ENCODE assay signal across 8 mouse cellular contexts in the genomic region with DNA sequence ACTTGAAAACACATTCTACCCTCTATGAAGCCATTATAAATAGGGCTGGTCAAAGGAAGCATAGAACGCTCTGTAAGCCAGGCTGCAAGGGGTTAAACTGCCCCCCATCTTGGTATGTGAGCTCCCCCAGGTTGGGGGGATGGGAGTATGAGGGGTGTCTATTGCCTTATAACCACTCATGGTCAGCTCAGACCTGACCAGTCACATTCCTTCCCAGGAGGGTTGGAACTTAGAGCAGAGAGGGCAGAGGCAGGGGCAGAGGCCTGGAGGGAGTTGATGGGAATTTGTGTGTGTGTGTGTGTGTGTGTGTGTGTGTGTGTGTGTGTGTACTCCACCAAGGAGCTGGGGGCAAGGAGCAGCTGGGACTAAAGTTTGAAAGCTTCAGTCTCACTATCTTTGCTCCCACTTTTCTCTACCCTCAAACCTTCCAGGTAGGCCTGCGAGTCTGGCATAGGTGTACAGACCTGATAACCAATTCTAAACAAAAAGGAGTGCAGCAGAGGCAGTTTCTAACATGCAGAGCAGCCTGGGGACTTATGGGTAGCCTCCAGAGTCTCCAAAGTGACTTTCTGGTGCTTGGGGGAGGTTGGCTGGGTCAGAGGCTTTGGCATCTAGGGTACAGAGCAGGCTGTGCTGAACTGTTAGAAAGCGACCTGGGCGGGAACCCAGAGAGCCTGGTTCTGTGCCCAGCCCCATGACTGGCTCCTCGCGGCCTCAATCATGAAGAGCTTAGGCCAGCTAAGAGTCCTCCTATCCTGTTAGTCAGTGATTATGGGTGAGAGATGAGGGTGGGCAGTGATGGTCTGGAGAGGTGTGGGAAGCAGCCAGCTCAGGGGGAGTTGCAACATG. TPM values are rescaled to one million over a fixed set of nuclear protein-coding genes. Genes with fewer than 3 reads are reported as not detected.
DNase-seq lines count a peak whose midpoint lies in the region; ATAC-seq and TF ChIP-seq lines count a peak whose summit lies in the region.

No protein-coding gene starts in this region.

- peak; percentile 74 to 75 for DNase-seq in cerebellum, adult 2 months
- DNase-seq in gastrocnemius, postnatal 10 days, result peak; percentile 79
- DNase-seq in lung, postnatal 14 days, result peak; percentile 52
- no peak for DNase-seq in frontal cortex, postnatal 36 days (ENCODE audit: low spot score in 2 of 2)
- no peak for DNase-seq in spleen, adult 12 weeks (ENCODE audit: low spot score)
- DNase-seq in thymus, adult 2 months, result no peak

- peak overlapping the region; percentile 92 for H3K4me3 ChIP-seq in E14TG2a.4 (replicated peaks; ENCODE audit: low read length)
- H3K4me3 ChIP-seq in cerebellum, adult 2 months (replicated peaks; ENCODE audit: insufficient read depth, low read depth, low read length), result no peak overlapping the region
- H3K4me3 ChIP-seq in hindbrain, embryonic 16.5 days (ENCODE audit: low read length), result no peak overlapping the region
- no peak overlapping the region for H3K4me3 ChIP-seq in thymus, adult 2 months (ENCODE audit: control insufficient read depth, insufficient read depth, low read length)

- TF ChIP-seq CTCF in E14TG2a.4 (conservative IDR thresholded peaks at IDR 0.05; ENCODE audit: low read length), result no peak
- no peak for TF ChIP-seq CTCF in cerebellum, adult 2 months (IDR thresholded peaks at IDR 0.05; ENCODE audit: borderline replicate concordance, insufficient read depth, low read depth, low read length)
- no peak for TF ChIP-seq CTCF in thymus, adult 2 months (IDR thresholded peaks at IDR 0.05; ENCODE audit: borderline replicate concordance, control insufficient read depth, extremely low read depth, insufficient read depth, low read length, poor library complexity)

- H3K9me3 ChIP-seq in E14TG2a.4 (ENCODE audit: low read length), result no peaks in the 10 kb centered on the region
- no peaks in the 10 kb centered on the region for H3K9me3 ChIP-seq in hindbrain, embryonic 16.5 days (ENCODE audit: control insufficient read depth, low read length)

- no peak for ATAC-seq in hindbrain, embryonic 16.5 days

- H3K9ac ChIP-seq in hindbrain, embryonic 16.5 days (ENCODE audit: low read depth, low read length), result peak overlapping the region; percentile 25; the same call in 1 of the 2 replicates

- peaks cover 84% of the 10 kb centered on the region for H3K4me1 ChIP-seq in E14TG2a.4 (replicated peaks; ENCODE audit: low read depth, low read length)
- H3K4me1 ChIP-seq in cerebellum, adult 2 months (ENCODE audit: control insufficient read depth, insufficient read depth, low read length), result peaks cover 77% of the 10 kb centered on the region
- peaks cover 96% of the 10 kb centered on the region for H3K4me1 ChIP-seq in hindbrain, embryonic 16.5 days (ENCODE audit: control insufficient read depth, insufficient read depth, low read depth, low read length)
- peaks cover 15% of the 10 kb centered on the region for H3K4me1 ChIP-seq in thymus, adult 2 months (replicated peaks; ENCODE audit: control insufficient read depth, insufficient read depth, low read length)

- no peak overlapping the region for H3K27ac ChIP-seq in cerebellum, adult 2 months (ENCODE audit: insufficient read depth, low read length)
- H3K27ac ChIP-seq in hindbrain, embryonic 16.5 days (ENCODE audit: low read depth, low read length), result peak overlapping the region; percentile 90
- H3K27ac ChIP-seq in thymus, adult 2 months (ENCODE audit: control insufficient read depth, insufficient read depth, low read length), result no peak overlapping the region

- 21% methylated on average over 6 of the region's 6 CpGs for WGBS in cerebellum, adult 2 months
- 40% methylated on average over 6 of the region's 6 CpGs for WGBS in hindbrain, embryonic 16.5 days
- 96% methylated on average over 6 of the region's 6 CpGs for WGBS in thymus, adult 2 months

- peaks cover 77% of the 10 kb centered on the region for H3K36me3 ChIP-seq in E14TG2a.4 (ENCODE audit: insufficient read depth, low read length)
- no peaks in the 10 kb centered on the region for H3K36me3 ChIP-seq in hindbrain, embryonic 16.5 days (ENCODE audit: control insufficient read depth, insufficient read depth, low read length)
- H3K36me3 ChIP-seq in thymus, adult 2 months (ENCODE audit: control insufficient read depth, insufficient read depth, low read length), result no peaks in the 10 kb centered on the region

- no peak for TF ChIP-seq POLR2A in cerebellum, adult 2 months (IDR thresholded peaks at IDR 0.05; ENCODE audit: borderline replicate concordance, insufficient read depth, low read length)
- TF ChIP-seq POLR2A in thymus, adult 2 months (IDR thresholded peaks at IDR 0.05; ENCODE audit: control insufficient read depth, extremely low read depth, insufficient read depth, low read length, poor library complexity), result no peak

- H3K4me2 ChIP-seq in hindbrain, embryonic 16.5 days (ENCODE audit: low read length), result peak overlapping the region; percentile 56; the same call in 1 of the 2 replicates

- H3K27me3 ChIP-seq in E14TG2a.4 (ENCODE audit: insufficient read depth, low read length), result no peaks in the 10 kb centered on the region
- no peaks in the 10 kb centered on the region for H3K27me3 ChIP-seq in cerebellum, adult 2 months (ENCODE audit: control insufficient read depth, insufficient read depth, low read length)
- no peaks in the 10 kb centered on the region for H3K27me3 ChIP-seq in hindbrain, embryonic 16.5 days (replicated peaks; ENCODE audit: control insufficient read depth, insufficient read depth, low read length)
- H3K27me3 ChIP-seq in thymus, adult 2 months (ENCODE audit: control insufficient read depth, insufficient read depth, low read length), result no peaks in the 10 kb centered on the region

RNA-seq across cellular contexts. Expression of gene Ahdc1, which starts 33.0 kb away (rescaled TPM):
- polyA plus RNA-seq in cerebellum, adult 2 months (2012; rRNA removed), result 30.8 and 34.3 TPM in 2 replicates
- total RNA-seq in gastrocnemius, postnatal 10 days (2021), result 10 to 100 TPM; 58.2 to 82.8 TPM
- 10.4 and 11.6 TPM in 2 replicates for polyA plus RNA-seq in hindbrain, embryonic 16.5 days (2015; fragmentation: Nextera tagmentation; extraction: Ambion mirVana)
- 59.8 and 78.9 TPM in 2 replicates for polyA plus RNA-seq in thymus, adult 2 months (2012; rRNA removed)

Comparison
In these comparisons a context has a peak if more than half of its experiments do, and no peak if none do; other contexts are left out.
1. DNase-seq: peak in cerebellum, adult 2 months (2 of 2), gastrocnemius, postnatal 10 days (single experiment) and lung, postnatal 14 days (single experiment); none in frontal cortex, postnatal 36 days (0 of 2), spleen, adult 12 weeks (single experiment) and thymus, adult 2 months (single experiment).